Mouse (Mus musculus): ENCODE results near the gene Hist1h3a.
"Not testable (repeated sequence)": the region's sequence is repeated elsewhere in the genome, so short reads cannot be mapped to it uniquely, and the experiment has no call there.

Hist1h3a gene

GRCm38 (mm10) chr13:23761871-23762821 is at the start of gene Hist1h3a:
Gene Hist1h3a (minus strand): TSS chr13:23762386.
- peak; percentile 76 to 79 for DNase-seq (ENCODE audit: low spot score in 2 of 2)

GRCm38 (mm10) chr13:23806422-23807052 is 44.4 kb upstream of the Hist1h3a start, which contains the start of gene Slc17a2:
Gene Slc17a2 (plus strand): TSS chr13:23806993.
- DNase-seq (ENCODE audit: low spot score in 2 of 2): no peak

- DNase-seq (ENCODE audit: low spot score in 2 of 2): no peak
These were observed 42.3 kb upstream of the Hist1h3a start for GRCm38 (mm10) chr13:23804532-23804931.

- DNase-seq (ENCODE audit: low spot score in 2 of 2): peak; percentile 21 to 24
These were observed 37.2 kb upstream of the Hist1h3a start for GRCm38 (mm10) chr13:23799405-23799804.

GRCm38 (mm10) chr13:23792520-23792919 is 30.3 kb upstream of the Hist1h3a start:
- peak; percentile 31 to 49 for DNase-seq (ENCODE audit: low spot score in 2 of 2)

GRCm38 (mm10) chr13:23779025-23779424 is 16.8 kb upstream of the Hist1h3a start:
- no peak for DNase-seq (ENCODE audit: low spot score in 2 of 2)

- DNase-seq (ENCODE audit: low spot score in 2 of 2): no peak
These were observed 16.2 kb upstream of the Hist1h3a start for GRCm38 (mm10) chr13:23778339-23778738.

GRCm38 (mm10) chr13:23772561-23773313 is 10.6 kb upstream of the Hist1h3a start:
- DNase-seq (ENCODE audit: low spot score in 2 of 2): no peak

GRCm38 (mm10) chr13:23769613-23770012 is 7.4 kb upstream of the Hist1h3a start, which contains the start of gene Trim38:
Gene Trim38 (plus strand): TSS chr13:23769913.
- not testable (repeated sequence) for DNase-seq (ENCODE audit: low spot score in 2 of 2)

- no peak for DNase-seq (ENCODE audit: low spot score in 2 of 2)
These were observed 6.7 kb upstream of the Hist1h3a start for GRCm38 (mm10) chr13:23768834-23769397.

- no peak for DNase-seq (ENCODE audit: low spot score in 2 of 2)
These were observed 4.6 kb upstream of the Hist1h3a start for GRCm38 (mm10) chr13:23766772-23767171.

- no peak for DNase-seq (ENCODE audit: low spot score in 2 of 2)
These were observed 3.0 kb upstream of the Hist1h3a start for GRCm38 (mm10) chr13:23765172-23765513.

- DNase-seq (ENCODE audit: low spot score in 2 of 2): no peak
These were observed 2.4 kb upstream of the Hist1h3a start for GRCm38 (mm10) chr13:23764324-23765171.

GRCm38 (mm10) chr13:23763586-23764323 is 1.6 kb upstream of the Hist1h3a start, which contains the start of gene Hist1h1a:
Gene Hist1h1a (plus strand): TSS chr13:23763666.
- peak; percentile 78 to 84 for DNase-seq (ENCODE audit: low spot score in 2 of 2)

- no peak for DNase-seq (ENCODE audit: low spot score in 2 of 2)
These were observed 1.0 kb upstream of the Hist1h3a start for GRCm38 (mm10) chr13:23763242-23763585.

- DNase-seq (ENCODE audit: low spot score in 2 of 2): peak; percentile 99
These were observed 968 bp downstream of the Hist1h3a start, which contains the start of gene Hist1h4a for GRCm38 (mm10) chr13:23760972-23761864. Gene Hist1h4a (minus strand): TSS chr13:23761230.

GRCm38 (mm10) chr13:23760240-23760971 is 1.8 kb downstream of the Hist1h3a start:
- peak in 1 of 2 experiments; percentile 37 for DNase-seq (ENCODE audit: low spot score in 2 of 2)

- peak in 1 of 2 experiments; percentile 17 for DNase-seq (ENCODE audit: low spot score in 2 of 2)
These were observed 2.3 kb downstream of the Hist1h3a start for GRCm38 (mm10) chr13:23759916-23760239.

Data from natural killer cell, adult 2 months (primary cell).